Mouse (Mus musculus): Measurements from ENCODE around the gene Dph5. TPM values are rescaled to one million over a fixed set of nuclear protein-coding genes. Genes with fewer than 3 reads are reported as not detected.
"Not testable (repeated sequence)": the region's sequence is repeated elsewhere in the genome, so short reads cannot be mapped to it uniquely, and the experiment has no call there.

The Dph5 gene
- total RNA-seq, 2 experiments from 2014 or later: 12.3 to 13.5 TPM

- DNase-seq (ENCODE audit: low spot score in 2 of 2): no peak
Observed at GRCm38 (mm10) chr3:115888310-115889106, 871 bp downstream of the Dph5 start.

- no peak for DNase-seq (ENCODE audit: low spot score in 2 of 2)
Observed at GRCm38 (mm10) chr3:115892341-115892740, 4.7 kb downstream of the Dph5 start.

- no peak for DNase-seq (ENCODE audit: low spot score in 2 of 2)
Observed at GRCm38 (mm10) chr3:115893166-115893565, 5.5 kb downstream of the Dph5 start.

- DNase-seq (ENCODE audit: low spot score in 2 of 2): no peak
Observed at GRCm38 (mm10) chr3:115898354-115898948, 10.8 kb downstream of the Dph5 start.

GRCm38 (mm10) chr3:115902301-115902956, 14.8 kb downstream of the Dph5 start:
- no peak for DNase-seq (ENCODE audit: low spot score in 2 of 2)

GRCm38 (mm10) chr3:115905067-115905466, 17.4 kb downstream of the Dph5 start:
- peak in 1 of 2 experiments; percentile 23 for DNase-seq (ENCODE audit: low spot score in 2 of 2)

- DNase-seq (ENCODE audit: low spot score in 2 of 2): no peak
Observed at GRCm38 (mm10) chr3:115905567-115905966, 17.9 kb downstream of the Dph5 start.

GRCm38 (mm10) chr3:115907406-115907805, 19.8 kb downstream of the Dph5 start:
- not testable (repeated sequence) for DNase-seq (ENCODE audit: low spot score in 2 of 2)

- DNase-seq (ENCODE audit: low spot score in 2 of 2): no peak
Observed at GRCm38 (mm10) chr3:115924401-115925190, 37.0 kb downstream of the Dph5 start.

GRCm38 (mm10) chr3:115926531-115926930, 38.9 kb downstream of the Dph5 start:
- DNase-seq (ENCODE audit: low spot score in 2 of 2): no peak

GRCm38 (mm10) chr3:115931701-115932100, 44.1 kb downstream of the Dph5 start:
- no peak for DNase-seq (ENCODE audit: low spot score in 2 of 2)

GRCm38 (mm10) chr3:115933293-115934186, 45.9 kb downstream of the Dph5 start:
- DNase-seq (ENCODE audit: low spot score in 2 of 2): no peak

- peak; percentile 49 to 54 for DNase-seq (ENCODE audit: low spot score in 2 of 2)
Observed at GRCm38 (mm10) chr3:115936734-115937599, 49.3 kb downstream of the Dph5 start.

- DNase-seq (ENCODE audit: low spot score in 2 of 2): no peak
Observed at GRCm38 (mm10) chr3:115937807-115938206, 50.2 kb downstream of the Dph5 start.

- DNase-seq (ENCODE audit: low spot score in 2 of 2): no peak
Observed at GRCm38 (mm10) chr3:115940510-115940909, 52.9 kb downstream of the Dph5 start.

GRCm38 (mm10) chr3:115941464-115941863, 53.8 kb downstream of the Dph5 start:
- DNase-seq (ENCODE audit: low spot score in 2 of 2): no peak

GRCm38 (mm10) chr3:115944376-115944775, 56.7 kb downstream of the Dph5 start:
- DNase-seq (ENCODE audit: low spot score in 2 of 2): no peak

- no peak for DNase-seq (ENCODE audit: low spot score in 2 of 2)
Observed at GRCm38 (mm10) chr3:115946272-115946671, 58.6 kb downstream of the Dph5 start.

- no peak for DNase-seq (ENCODE audit: low spot score in 2 of 2)
Observed at GRCm38 (mm10) chr3:115949220-115949920, 61.7 kb downstream of the Dph5 start.
